Mouse (Mus musculus) small intestine, adult 2 months (tissue): ENCODE measurements around the gene Tmub2. TPM values are rescaled to one million over a fixed set of nuclear protein-coding genes. Genes with fewer than 3 reads are reported as not detected.

ENCODE experiments used
- H3K27ac ChIP-seq: fragments of 200-500 bp; 2 replicates; pipeline ENCODE4 v1.5.1; 2012; ENCODE audit warnings: low read depth, low read length, control low read depth, inconsistent platforms; ENCODE audit not compliant: insufficient read depth
- H3K27me3 ChIP-seq: fragments of 200-500 bp; 2 replicates; pipeline ENCODE4 v1.6.1; 2012; ENCODE audit warnings: mild to moderate bottlenecking, moderate library complexity, low read length, inconsistent platforms; ENCODE audit not compliant: control insufficient read depth, insufficient read depth
- H3K36me3 ChIP-seq: fragments of 200-500 bp; 2 replicates; pipeline ENCODE4 v1.6.1; 2012; ENCODE audit warnings: mild to moderate bottlenecking, low read length, control low read depth, inconsistent platforms; ENCODE audit not compliant: control insufficient read depth, insufficient read depth
- H3K4me1 ChIP-seq: fragments of 200-500 bp; 2 replicates; pipeline ENCODE4 v1.6.1; 2012; ENCODE audit warnings: low read length, inconsistent platforms, mixed read lengths; ENCODE audit not compliant: control insufficient read depth, insufficient read depth, insufficient read length
- H3K4me3 ChIP-seq: fragments of 200-500 bp; 2 replicates; pipeline ENCODE4 v1.5.1; 2012; ENCODE audit warnings: low read depth, mild to moderate bottlenecking, control low read depth, inconsistent platforms, low read length, moderate library complexity
- CTCF ChIP-seq: fragments of 200-500 bp; IDR thresholded peaks from 2 replicates; pipeline ENCODE4 v1.5.1; 2012; ENCODE audit warnings: low read depth, mild to moderate bottlenecking, control low read depth, inconsistent platforms, low read length, moderate library complexity, mixed read lengths; ENCODE audit not compliant: insufficient replicate concordance, insufficient read length; ENCODE audit errors: extremely low read depth
- POLR2A ChIP-seq: fragments of 200-500 bp; IDR thresholded peaks from 2 replicates; pipeline ENCODE4 v1.6.1; 2012; ENCODE audit warnings: low read depth, mild to moderate bottlenecking, control low read depth, inconsistent platforms, low read length, moderate library complexity
- WGBS: fragments of 180-500 bp; shearing (Covaris S2); methylation state at CpG from one replicate; pipeline ENCODE4 v1.1.7; 2018; 5-methylcytosine and 5-hydroxymethylcytosine counted together
- polyA plus RNA-seq: library from polyadenylated mRNA; depleted of rRNA; stranded (reverse); fragments of >200 nt; gene quantifications from 2 replicates; pipeline ENCODE4 v1.2.3, GENCODE M21; 2012

Tmub2 gene
- polyA plus RNA-seq, 1 experiment = 60.2 TPM

DNA sequence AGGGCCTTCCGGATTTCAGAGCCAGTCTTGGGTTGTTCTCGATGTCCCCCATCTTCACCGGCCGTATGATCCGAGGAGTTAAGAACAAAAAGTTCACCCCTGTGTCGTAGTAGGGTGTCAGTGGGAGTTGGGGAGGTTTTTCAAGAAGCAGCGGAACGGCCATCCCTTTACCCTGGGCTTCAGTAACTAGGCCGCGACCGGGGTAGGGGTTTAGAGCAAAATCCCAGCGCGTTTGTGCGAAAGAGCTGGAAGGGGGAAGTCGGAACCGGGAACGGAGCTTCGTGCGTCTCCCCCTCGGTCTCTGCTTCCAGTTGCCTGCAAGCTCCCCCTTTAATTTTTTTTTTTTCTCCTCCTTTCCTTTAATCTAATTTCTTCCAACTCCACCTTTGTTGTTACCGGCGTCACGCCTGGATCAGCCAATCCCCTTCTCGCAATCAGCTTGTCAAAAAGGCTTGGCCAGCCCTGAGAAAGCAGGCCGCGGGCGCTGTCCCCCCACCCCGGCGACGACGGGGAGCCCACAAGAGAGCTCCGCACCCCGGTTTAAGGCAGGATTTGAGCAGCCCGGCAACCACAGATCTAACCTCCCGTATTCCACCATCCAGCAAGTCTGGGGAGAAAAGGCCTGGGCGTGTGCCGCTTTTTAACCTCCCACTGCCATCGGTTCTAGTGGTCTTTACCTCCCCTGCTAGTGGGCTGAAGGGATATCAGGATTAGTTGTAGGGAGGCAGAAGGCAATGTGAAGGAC, 35.4 kb downstream of the Tmub2 start:
- 1% methylated on average over 38 of the region's 38 CpGs for WGBS
- Histone ChIP-seq H3K36me3 (peaks cover 2% of the 10 kb centered on the region; the same call in 1 of the 2 replicates), H3K27me3 (no peaks in the 10 kb centered on the region), H3K4me3 (peak overlapping the region; percentile 100), H3K4me1 (peaks cover 14% of the 10 kb centered on the region), H3K27ac (peak overlapping the region; percentile 95)
- peak; percentile 78 for TF ChIP-seq POLR2A
- TF ChIP-seq CTCF = no peak

DNA sequence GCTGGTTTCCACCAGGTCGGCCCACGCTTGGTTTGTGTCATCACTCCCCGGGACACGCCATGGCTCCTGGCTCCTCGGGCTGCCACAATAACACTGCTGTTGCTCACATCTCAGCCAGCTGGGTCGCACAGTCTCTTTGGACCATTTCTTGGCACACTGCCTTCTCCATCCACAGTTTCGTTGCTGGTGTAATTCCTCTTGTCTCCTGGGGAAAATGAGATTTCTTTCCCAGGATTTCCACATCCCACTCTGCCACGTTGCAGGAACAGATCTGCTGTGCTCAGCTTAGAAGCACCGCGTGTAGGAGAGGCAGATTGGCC, 35.9 kb downstream of the Tmub2 start:
- Histone ChIP-seq H3K27me3 (no peaks in the 10 kb centered on the region), H3K36me3 (peaks cover 1% of the 10 kb centered on the region; the same call in 1 of the 2 replicates), H3K4me1 (peaks cover 11% of the 10 kb centered on the region), H3K4me3 (peak overlapping the region; percentile 100), H3K27ac (peak overlapping the region; percentile 77)
- WGBS = 16% methylated on average over 10 of the region's 10 CpGs
- TF ChIP-seq CTCF = no peak
- TF ChIP-seq POLR2A = no peak

DNA sequence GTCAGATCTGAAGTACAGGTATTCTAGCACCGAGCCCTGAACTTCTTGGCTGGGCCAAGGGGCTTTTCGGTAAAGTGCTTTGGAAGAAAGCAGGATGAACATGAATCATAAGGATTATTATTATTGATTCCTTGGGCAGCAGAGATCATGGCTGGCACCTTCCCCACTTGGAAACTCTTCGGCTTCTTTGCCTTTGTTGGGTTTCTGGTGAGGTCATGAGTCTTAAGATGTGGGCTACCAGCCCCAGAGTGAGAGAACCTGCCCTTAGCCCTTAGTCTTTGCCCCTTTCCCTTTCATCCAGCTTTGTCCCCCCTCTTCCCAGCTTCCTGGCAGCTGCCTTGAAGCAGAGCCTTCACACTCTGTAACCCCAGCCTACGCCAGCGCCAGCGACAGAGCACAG, 37.2 kb downstream of the Tmub2 start:
- 90% methylated on average over 6 of the region's 6 CpGs for WGBS
- no peak for TF ChIP-seq POLR2A
- no peak for TF ChIP-seq CTCF
- Histone ChIP-seq H3K27ac (no peak overlapping the region), H3K4me1 (peaks cover 5% of the 10 kb centered on the region), H3K36me3 (no peaks in the 10 kb centered on the region), H3K27me3 (no peaks in the 10 kb centered on the region), H3K4me3 (no peak overlapping the region)

DNA sequence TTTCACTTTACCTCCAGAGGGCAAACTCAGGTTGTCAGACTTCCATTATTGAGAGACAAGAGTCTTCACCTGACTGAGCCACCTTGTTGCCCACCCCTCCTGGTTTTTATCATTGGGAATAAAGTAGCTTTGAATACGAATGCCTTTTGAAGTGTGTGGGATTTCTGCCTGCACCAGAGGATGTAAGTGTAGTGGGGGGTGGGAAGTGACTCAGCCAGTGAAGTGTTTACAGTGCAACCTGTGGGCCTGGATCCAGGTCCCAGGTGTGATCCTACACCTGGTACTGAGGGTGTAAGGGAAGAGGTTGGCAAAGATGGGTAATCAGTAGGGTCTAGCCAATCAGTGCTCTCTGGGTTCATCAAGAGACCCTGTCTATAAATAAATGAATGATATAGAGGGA, 38.8 kb downstream of the Tmub2 start:
- no peak overlapping the region for H3K4me3 ChIP-seq
- no peaks in the 10 kb centered on the region for H3K27me3 ChIP-seq
- TF ChIP-seq CTCF (no peak), POLR2A (no peak)
- 50% methylated on average over 1 of the region's 1 CpGs for WGBS
- no peaks in the 10 kb centered on the region for H3K36me3 ChIP-seq
- H3K27ac ChIP-seq = no peak overlapping the region
- H3K4me1 ChIP-seq = peaks cover 5% of the 10 kb centered on the region

DNA sequence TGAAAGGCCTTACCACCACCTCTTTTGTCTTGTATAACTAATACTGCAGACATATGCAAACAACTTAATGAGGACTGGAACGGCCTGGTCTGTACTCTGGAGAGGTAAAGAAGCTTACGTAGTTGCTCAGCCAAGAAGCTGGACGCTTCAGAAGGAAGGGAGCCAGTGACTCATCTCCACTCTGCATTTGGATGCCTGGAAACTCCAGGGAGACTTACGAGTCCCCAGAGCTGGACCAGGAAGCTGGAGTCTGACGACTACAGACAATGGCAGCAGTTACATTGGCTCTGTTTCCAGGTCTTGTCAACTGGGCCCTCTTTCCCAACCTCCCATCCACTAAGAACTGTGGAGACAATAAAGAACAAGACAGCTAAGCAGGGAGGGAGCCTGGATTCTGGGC, 42.5 kb downstream of the Tmub2 start:
- Histone ChIP-seq H3K4me1 (no peaks in the 10 kb centered on the region), H3K27me3 (no peaks in the 10 kb centered on the region), H3K36me3 (no peaks in the 10 kb centered on the region), H3K27ac (no peak overlapping the region), H3K4me3 (no peak overlapping the region)
- TF ChIP-seq POLR2A = no peak
- TF ChIP-seq CTCF = no peak
- 58% methylated on average over 5 of the region's 5 CpGs for WGBS

DNA sequence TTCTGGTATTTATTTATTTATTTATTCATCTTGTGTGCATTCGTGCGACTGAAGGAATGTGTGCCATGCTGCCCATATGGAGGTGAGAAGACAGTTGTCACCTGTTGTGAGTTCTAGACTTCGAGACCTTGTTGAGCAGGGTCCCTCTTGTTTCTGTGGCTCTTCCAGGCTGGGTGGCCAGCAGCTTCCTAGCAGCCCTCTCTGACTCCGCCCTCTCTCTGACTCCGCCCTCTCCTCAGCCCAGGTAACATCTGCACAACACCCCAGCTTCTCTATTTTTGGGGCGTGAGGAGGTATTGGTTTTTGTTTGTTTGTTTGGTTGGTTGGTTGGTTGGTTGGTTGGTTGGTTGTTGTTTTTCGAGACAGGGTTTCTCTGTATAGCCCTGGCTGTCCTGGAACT, 43.1 kb downstream of the Tmub2 start:
- no peak overlapping the region for H3K4me3 ChIP-seq
- no peaks in the 10 kb centered on the region for H3K4me1 ChIP-seq
- H3K27ac ChIP-seq = no peak overlapping the region
- H3K36me3 ChIP-seq = no peaks in the 10 kb centered on the region
- TF ChIP-seq CTCF (no peak), POLR2A (no peak)
- WGBS = 77% methylated on average over 7 of the region's 7 CpGs
- H3K27me3 ChIP-seq = no peaks in the 10 kb centered on the region

DNA sequence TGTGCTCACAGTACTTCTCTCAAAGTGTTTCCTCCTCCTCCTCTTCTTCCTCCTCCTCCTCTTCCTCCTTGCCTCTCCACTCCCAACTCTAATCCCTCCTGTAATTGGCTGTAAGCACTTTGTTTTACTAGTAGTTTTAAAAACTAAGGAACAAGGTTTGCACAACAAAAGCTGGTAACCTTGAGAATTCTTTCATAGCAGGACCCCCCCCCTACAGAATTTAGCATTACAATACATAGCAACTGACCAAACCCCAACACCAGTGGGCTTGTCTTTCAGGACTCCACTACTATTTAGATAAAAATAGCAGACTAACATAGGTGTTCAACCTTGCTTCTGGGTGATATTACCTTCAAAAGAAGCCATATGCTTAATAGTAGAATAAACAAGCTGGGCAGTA, 44.8 kb downstream of the Tmub2 start:
- H3K4me3 ChIP-seq = no peak overlapping the region
- no peaks in the 10 kb centered on the region for H3K27me3 ChIP-seq
- TF ChIP-seq CTCF = no peak
- no peak for TF ChIP-seq POLR2A
- H3K36me3 ChIP-seq = no peaks in the 10 kb centered on the region
- H3K4me1 ChIP-seq = no peaks in the 10 kb centered on the region
- no peak overlapping the region for H3K27ac ChIP-seq
